Mouse (Mus musculus): ENCODE results near the gene Scamp5.

GRCm38 (mm10) chr9:57404036-57404435, 63.8 kb downstream of the Scamp5 start:
- TF ChIP-seq EP300 (IDR thresholded peaks at IDR 0.05), result no peak
- TF ChIP-seq CTCF (IDR thresholded peaks at IDR 0.05), result no peak

All from lung, postnatal 0 days (tissue).